Mouse (Mus musculus): ENCODE results near the gene Prkcd. TPM values are rescaled to one million over a fixed set of nuclear protein-coding genes. Genes with fewer than 3 reads are reported as not detected.

Gene Prkcd
- polyA plus RNA-seq, 2 experiments = 11.4 to 18.7 TPM

DNA sequence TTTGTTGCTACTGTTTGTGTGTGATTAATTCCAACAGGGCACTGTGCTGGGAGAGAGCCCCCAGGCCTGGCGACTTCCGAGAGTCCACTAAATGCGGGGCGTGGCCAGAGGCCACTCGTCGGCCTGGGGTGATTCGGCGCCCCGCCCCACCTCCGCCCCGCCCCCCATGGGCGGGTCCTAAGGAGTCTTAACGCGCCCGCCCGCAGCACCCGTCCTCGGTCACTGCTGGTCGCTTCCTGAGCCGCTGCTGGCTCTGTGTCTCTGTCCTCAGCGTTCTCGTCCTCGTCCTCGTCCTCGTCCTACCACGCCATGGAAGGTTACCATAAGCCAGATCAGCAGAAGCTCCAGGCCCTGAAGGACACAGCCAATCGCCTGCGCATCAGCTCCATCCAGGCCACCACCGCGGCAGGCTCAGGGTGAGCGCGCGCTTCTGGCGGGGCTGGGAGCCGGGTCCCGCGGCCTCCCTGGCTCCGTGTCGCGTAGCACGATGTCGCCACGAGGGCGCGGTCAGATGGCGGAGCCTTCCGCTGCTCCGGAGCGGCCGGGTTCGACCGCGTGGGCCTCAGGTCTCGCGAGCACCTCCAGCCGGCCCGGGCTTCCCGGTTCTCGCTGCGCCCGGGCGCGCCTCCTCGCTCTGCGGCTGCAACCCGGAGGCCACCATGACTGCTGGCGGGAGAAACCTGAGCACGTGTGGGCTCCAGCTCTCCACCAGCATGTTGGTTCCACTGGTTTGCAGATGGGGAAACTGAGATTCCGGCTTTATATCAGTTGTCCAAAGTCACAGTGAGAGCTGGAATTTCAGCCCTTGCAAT is 76.8 kb downstream of the Prkcd start:
- H3K36me3 ChIP-seq (replicated peaks; ENCODE audit: control insufficient read depth, insufficient read depth, low read depth) = no peaks in the 10 kb centered on the region; the same call in 1 of the 2 replicates
- peaks cover 31% of the 10 kb centered on the region in 2 experiments for H3K4me1 ChIP-seq (replicated peaks; ENCODE audit: control insufficient read depth in 2 of 2, insufficient read depth in 2 of 2, low read length in 1 of 2)
- TF ChIP-seq CTCF (IDR thresholded peaks at IDR 0.05; ENCODE audit: low read depth) = no peak
- DNase-seq (ENCODE audit: low read depth in 3 of 3, low spot score in 3 of 3) = peak; percentile 85 to 89 (median 87)
- H3K4me3 ChIP-seq (ENCODE audit: insufficient read depth in 1 of 2, low read depth in 2 of 2, low read length in 2 of 2) = peak overlapping the region; percentile 67 to 95
- no peaks in the 10 kb centered on the region for H3K9me3 ChIP-seq (ENCODE audit: control insufficient read depth, low read length)
- H3K27me3 ChIP-seq (ENCODE audit: control insufficient read depth, insufficient read depth, low read length) = no peaks in the 10 kb centered on the region
- peak overlapping the region; percentile 100 for H3K4me2 ChIP-seq (ENCODE audit: low read depth)
- WGBS (ENCODE audit: insufficient replicate concordance) = under 1% methylated on average over 69 of the region's 69 CpGs
- H3K27ac ChIP-seq = peak overlapping the region; percentile 89
- ATAC-seq (ENCODE audit: insufficient read depth) = peak; percentile 95
- H3K9ac ChIP-seq (replicated peaks) = peak overlapping the region; percentile 91

- H3K9me3 ChIP-seq (ENCODE audit: control insufficient read depth, low read length) = no peaks in the 10 kb centered on the region
- peak within 1 kb of the TSS; percentile 67 to 95 for H3K4me3 ChIP-seq (ENCODE audit: insufficient read depth in 1 of 2, low read depth in 2 of 2, low read length in 2 of 2)
- peak within 1 kb of the TSS; percentile 89 for H3K27ac ChIP-seq
- H3K36me3 ChIP-seq (replicated peaks; ENCODE audit: control insufficient read depth, insufficient read depth, low read depth) = no peaks in the 10 kb centered on the region
- H3K27me3 ChIP-seq (ENCODE audit: control insufficient read depth, insufficient read depth, low read length) = no peaks in the 10 kb centered on the region
- DNase-seq (ENCODE audit: low read depth in 3 of 3, low spot score in 3 of 3) (no peak), ATAC-seq (ENCODE audit: insufficient read depth) (peak; percentile 47)
- peak within 1 kb of the TSS; percentile 91 for H3K9ac ChIP-seq (replicated peaks)
- H3K4me2 ChIP-seq (ENCODE audit: low read depth) = peak within 1 kb of the TSS; percentile 100
- WGBS (ENCODE audit: insufficient replicate concordance) = 26% methylated on average over 8 of the region's 8 CpGs
- peaks cover 31% of the 10 kb centered on the region in 2 experiments for H3K4me1 ChIP-seq (replicated peaks; ENCODE audit: control insufficient read depth in 2 of 2, insufficient read depth in 2 of 2, low read length in 1 of 2)
- TF ChIP-seq EP300 (IDR thresholded peaks at IDR 0.05; ENCODE audit: low read depth) = no peak
- no peak for TF ChIP-seq CTCF (IDR thresholded peaks at IDR 0.05; ENCODE audit: low read depth)
Observed at GRCm38 (mm10) chr14:30548131-30548720, 77.8 kb downstream of the Prkcd start, which contains the start of gene Tkt. Tkt (plus strand) TSS chr14:30548359.

Small RNAs within 50 kb of the gene (microRNA-seq; reads per million reads assigned to microRNA genes)
- 7.6 reads per million, percentile 15 among the genes with 10 or more reads in this experiment for gene Mir3076

Other genes with a start within 250 kb of the Prkcd start
- gene Dcp1a, start 146.7 kb downstream of the Prkcd start, polyA plus RNA-seq (2012; rRNA removed) = 8.2 and 12.5 TPM in 2 replicates
- gene Dcp1a, start 146.7 kb downstream of the Prkcd start, polyA plus RNA-seq (2014; fragmentation: Nextera tagmentation; extraction: Ambion mirVana) = 6.2 and 8.5 TPM in 2 replicates
- gene Cacna1d, start 134.8 kb downstream of the Prkcd start, polyA plus RNA-seq (2012; rRNA removed) = 0.15 and 0.17 TPM in 2 replicates
- 0.17 TPM in 1 of 2 replicates, not detected in the other for gene Cacna1d, start 134.8 kb downstream of the Prkcd start, polyA plus RNA-seq (2014; fragmentation: Nextera tagmentation; extraction: Ambion mirVana)
- 132 and 153 TPM in 2 replicates for gene Tkt, start 77.9 kb downstream of the Prkcd start, polyA plus RNA-seq (2012; rRNA removed)
- gene Tkt, start 77.9 kb downstream of the Prkcd start, polyA plus RNA-seq (2014; fragmentation: Nextera tagmentation; extraction: Ambion mirVana) = 86.7 and 98.4 TPM in 2 replicates
- gene Rft1, start 28.1 kb upstream of the Prkcd start, polyA plus RNA-seq (2012; rRNA removed) = 3.0 and 3.4 TPM in 2 replicates
- gene Rft1, start 28.1 kb upstream of the Prkcd start, polyA plus RNA-seq (2014; fragmentation: Nextera tagmentation; extraction: Ambion mirVana) = 2.8 and 2.9 TPM in 2 replicates
- gene Sfmbt1, start 88.6 kb upstream of the Prkcd start, polyA plus RNA-seq (2012; rRNA removed) = 2.0 and 3.9 TPM in 2 replicates
- 11.9 and 13.0 TPM in 2 replicates for gene Sfmbt1, start 88.6 kb upstream of the Prkcd start, polyA plus RNA-seq (2014; fragmentation: Nextera tagmentation; extraction: Ambion mirVana)
- gene Tmem110, start 199.4 kb upstream of the Prkcd start, polyA plus RNA-seq (2012; rRNA removed) = 3.5 and 6.2 TPM in 2 replicates
- gene Tmem110, start 199.4 kb upstream of the Prkcd start, polyA plus RNA-seq (2014; fragmentation: Nextera tagmentation; extraction: Ambion mirVana) = 8.2 and 11.0 TPM in 2 replicates

Measured in liver, embryonic 14.5 days (tissue).